Mouse (Mus musculus) heart, postnatal 25 days (tissue): Measurements from ENCODE around the gene Tada1. TPM values are rescaled to one million over a fixed set of nuclear protein-coding genes. Genes with fewer than 3 reads are reported as not detected.

Source experiments
- DNase-seq: peaks from one replicate; pipeline ENCODE4 v3.0.0; 2022; ENCODE audit warnings: low spot score
- intact Hi-C: fragments of 180-260 bp; cut with DNase I; formaldehyde crosslinking; loops from one replicate; pipeline ENCODE4 v1.15.1; 2025
- total RNA-seq, 2 experiments: library from RNA; stranded (reverse); gene quantifications; 2 replicates each; pipeline ENCODE4 v1.2.3; 2021

Tada1 gene
- total RNA-seq, 2 experiments from 2014 or later: 10.2 to 10.6 TPM

DNA sequence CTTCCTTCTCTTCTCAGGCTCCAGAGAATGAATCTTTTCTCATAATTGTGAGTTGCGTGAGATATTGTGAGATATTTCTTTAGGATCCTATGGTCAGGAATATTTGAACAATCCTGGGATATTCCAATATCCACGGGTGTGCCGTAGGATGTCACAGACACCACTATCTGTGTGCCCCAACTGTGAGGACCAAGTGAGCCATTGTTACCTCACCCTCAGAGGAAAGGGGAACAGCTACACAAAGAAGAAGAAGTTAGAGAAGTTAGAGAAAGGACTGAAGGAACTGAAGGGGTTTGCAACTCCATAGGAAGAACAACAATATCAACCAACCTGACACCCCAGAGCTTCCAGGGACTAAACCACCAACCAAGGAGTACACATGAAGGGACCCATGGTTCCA lies 63.1 kb downstream of the Tada1 start:
- intact Hi-C loops: no loop called here
- DNase-seq: no peak

Other genes with a start within 250 kb of the Tada1 start
- not detected for gene Gpa33, start 248.9 kb upstream of the Tada1 start, total RNA-seq
- not detected for gene Mael, start 140.3 kb upstream of the Tada1 start, total RNA-seq
- 1 to 10 TPM; 2.8 to 3.6 TPM for gene Ildr2, start 125.0 kb upstream of the Tada1 start, total RNA-seq
- gene Pogk, start 30.8 kb downstream of the Tada1 start, total RNA-seq: 10 to 100 TPM; 11.1 to 11.9 TPM
- not detected for gene Gm4846, start 118.5 kb downstream of the Tada1 start, total RNA-seq